Mouse (Mus musculus): ENCODE data around the gene Gm20388.
A peak's percentile ranks its signal among the peaks of the same experiment; 100 is the strongest.

- TF ChIP-seq CTCF (IDR thresholded peaks at IDR 0.05; ENCODE audit: low read depth) (no peak), EP300 (IDR thresholded peaks at IDR 0.05; ENCODE audit: low read depth) (peak; percentile 54)
Measured at GRCm38 (mm10) chr8:122291075-122291474, 2380.4 kb downstream of the Gm20388 start.

Data from liver, embryonic 14.5 days (tissue).